Mouse (Mus musculus) G1E (cell line): ENCODE data around the gene Neurl1a.

Experiments
- CTCF ChIP-seq: IDR thresholded peaks from 2 replicates; pipeline ENCODE4 v1.5.1; 2012; ENCODE audit warnings: low read depth, low read length, inconsistent platforms, mixed read lengths
- TAL1 ChIP-seq: conservative IDR thresholded peaks from 2 replicates; pipeline ENCODE4 v1.6.1; 2012; ENCODE audit warnings: low read depth, low read length, inconsistent platforms, mixed read lengths

DNA sequence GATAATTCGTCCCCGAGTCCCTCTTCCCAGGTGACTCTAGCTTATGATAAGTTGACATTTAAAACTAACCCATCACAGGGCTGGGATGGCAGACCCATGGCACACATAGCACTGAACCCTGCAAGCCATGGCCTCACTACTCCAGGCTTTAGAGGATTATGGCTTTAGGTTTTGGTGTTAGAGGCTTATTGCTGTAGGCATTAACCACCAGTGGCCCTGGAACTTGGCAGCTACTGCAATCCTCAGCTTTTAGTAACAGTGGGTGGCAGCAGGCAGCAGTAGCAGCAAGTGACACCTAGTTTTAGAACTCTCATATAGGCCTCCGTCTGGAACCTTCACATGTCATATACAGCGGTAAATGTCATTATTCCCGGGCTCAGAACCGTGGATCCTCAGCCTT lies 26.0 kb downstream of the Neurl1a start:
- TF ChIP-seq CTCF (no peak), TAL1 (no peak)
